Mouse (Mus musculus): ENCODE results near the gene Eva1a. TPM values are rescaled to one million over a fixed set of nuclear protein-coding genes. Genes with fewer than 3 reads are reported as not detected.

Gene Eva1a
- polyA plus RNA-seq, 2 experiments, result 3.1 to 6.4 TPM

DNA sequence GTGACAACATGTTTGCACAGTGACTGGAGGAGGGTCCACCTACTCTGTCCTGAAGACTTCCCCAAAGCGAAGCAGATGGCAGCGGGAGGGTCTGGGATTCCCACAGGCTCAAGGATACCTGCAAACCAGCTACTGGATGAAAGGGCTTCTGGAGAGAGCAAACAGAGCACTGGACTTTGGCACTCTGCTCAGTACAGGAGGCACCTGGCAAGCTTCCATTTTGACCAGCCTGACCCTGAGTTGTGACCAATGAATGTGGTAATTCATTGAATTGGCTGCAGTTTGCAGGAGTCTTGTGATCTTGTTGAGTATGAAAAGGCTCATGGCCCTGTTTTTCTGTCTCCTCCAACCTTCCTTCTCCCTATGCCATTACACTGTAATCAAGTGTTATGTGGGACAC lies 32.2 kb downstream of the Eva1a start:
- H3K4me2 ChIP-seq (ENCODE audit: low read depth), result no peak overlapping the region
- DNase-seq (ENCODE audit: low read depth in 3 of 3, low spot score in 3 of 3) (peak in 1 of 3 experiments; percentile 25), ATAC-seq (ENCODE audit: insufficient read depth) (peak; percentile 80)
- 65% methylated on average over 2 of the region's 2 CpGs for WGBS (ENCODE audit: insufficient replicate concordance)
- TF ChIP-seq EP300 (IDR thresholded peaks at IDR 0.05; ENCODE audit: low read depth), result no peak
- no peak for TF ChIP-seq CTCF (IDR thresholded peaks at IDR 0.05; ENCODE audit: low read depth)
- no peaks in the 10 kb centered on the region for H3K36me3 ChIP-seq (replicated peaks; ENCODE audit: control insufficient read depth, insufficient read depth, low read depth)
- H3K27ac ChIP-seq, result no peak overlapping the region
- no peaks in the 10 kb centered on the region for H3K9me3 ChIP-seq (ENCODE audit: control insufficient read depth, low read length)
- H3K27me3 ChIP-seq (ENCODE audit: control insufficient read depth, insufficient read depth, low read length), result no peaks in the 10 kb centered on the region
- no peak overlapping the region for H3K9ac ChIP-seq (replicated peaks)
- H3K4me1 ChIP-seq (replicated peaks; ENCODE audit: control insufficient read depth in 2 of 2, insufficient read depth in 2 of 2, low read length in 1 of 2), result peaks cover 0 to 2% of the 10 kb centered on the region in 2 experiments; a peak in 1 of 4 replicates
- H3K4me3 ChIP-seq (ENCODE audit: insufficient read depth in 1 of 2, low read depth in 2 of 2, low read length in 2 of 2), result no peak overlapping the region

DNA sequence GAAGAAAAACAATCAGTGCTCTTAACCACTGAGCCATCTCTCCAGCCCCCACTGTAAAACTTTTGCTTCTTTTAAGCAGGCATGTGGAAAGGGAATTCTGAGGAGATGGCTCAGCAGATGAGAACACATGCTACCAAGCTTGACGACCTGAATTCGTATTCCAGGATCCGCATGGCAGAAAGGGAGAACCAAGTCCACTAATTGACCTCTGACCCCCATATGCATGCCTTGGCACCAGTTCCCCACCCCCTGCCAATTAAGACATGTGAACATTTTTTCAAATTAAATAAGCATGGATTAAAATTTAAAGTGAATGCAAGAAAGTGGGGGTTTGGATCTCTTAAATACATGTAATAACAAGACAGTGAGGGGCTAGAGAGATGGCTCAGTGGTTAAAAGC lies 32.7 kb downstream of the Eva1a start:
- DNase-seq (ENCODE audit: low read depth in 3 of 3, low spot score in 3 of 3) (no peak), ATAC-seq (ENCODE audit: insufficient read depth) (no peak)
- 53% methylated on average over 3 of the region's 3 CpGs for WGBS (ENCODE audit: insufficient replicate concordance)
- Histone ChIP-seq H3K27me3 (ENCODE audit: control insufficient read depth, insufficient read depth, low read length) (no peaks in the 10 kb centered on the region), H3K27ac (no peak overlapping the region), H3K4me3 (ENCODE audit: insufficient read depth in 1 of 2, low read depth in 2 of 2, low read length in 2 of 2) (no peak overlapping the region), H3K4me2 (ENCODE audit: low read depth) (no peak overlapping the region), H3K9ac (replicated peaks) (no peak overlapping the region), H3K4me1 (replicated peaks; ENCODE audit: control insufficient read depth in 2 of 2, insufficient read depth in 2 of 2, low read length in 1 of 2) (peaks cover 0 to 2% of the 10 kb centered on the region in 2 experiments; a peak in 1 of 4 replicates), H3K36me3 (replicated peaks; ENCODE audit: control insufficient read depth, insufficient read depth, low read depth) (no peaks in the 10 kb centered on the region), H3K9me3 (ENCODE audit: control insufficient read depth, low read length) (no peaks in the 10 kb centered on the region)
- no peak for TF ChIP-seq CTCF (IDR thresholded peaks at IDR 0.05; ENCODE audit: low read depth)
- TF ChIP-seq EP300 (IDR thresholded peaks at IDR 0.05; ENCODE audit: low read depth), result no peak

DNA sequence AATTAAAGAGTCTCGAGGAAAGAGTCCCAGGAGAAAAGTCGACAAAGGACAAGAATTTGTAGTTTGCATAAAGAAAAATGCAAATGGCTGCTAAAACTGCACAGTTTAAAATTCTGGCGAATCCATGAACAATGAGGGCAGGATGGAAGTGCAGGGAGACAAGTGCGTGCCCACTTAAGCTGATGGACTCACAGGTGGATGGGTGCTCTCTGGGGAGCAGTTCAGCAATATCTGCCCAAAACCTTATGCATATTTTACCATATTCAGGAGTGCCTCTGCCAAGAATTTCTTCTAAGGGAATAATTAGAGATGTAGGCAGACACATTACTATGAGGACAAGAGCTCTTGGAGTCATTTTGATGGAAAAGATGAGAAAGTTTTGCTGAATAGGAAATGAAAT lies 35.5 kb downstream of the Eva1a start:
- no peaks in the 10 kb centered on the region for H3K9me3 ChIP-seq (ENCODE audit: control insufficient read depth, low read length)
- DNase-seq (ENCODE audit: low read depth in 3 of 3, low spot score in 3 of 3) (no peak), ATAC-seq (ENCODE audit: insufficient read depth) (no peak)
- WGBS (ENCODE audit: insufficient replicate concordance), result 59% methylated on average over 4 of the region's 4 CpGs
- no peak overlapping the region for H3K27ac ChIP-seq
- H3K9ac ChIP-seq (replicated peaks), result no peak overlapping the region
- no peak overlapping the region for H3K4me2 ChIP-seq (ENCODE audit: low read depth)
- no peaks in the 10 kb centered on the region for H3K27me3 ChIP-seq (ENCODE audit: control insufficient read depth, insufficient read depth, low read length)
- TF ChIP-seq EP300 (IDR thresholded peaks at IDR 0.05; ENCODE audit: low read depth) (no peak), CTCF (IDR thresholded peaks at IDR 0.05; ENCODE audit: low read depth) (no peak)
- H3K4me3 ChIP-seq (ENCODE audit: insufficient read depth in 1 of 2, low read depth in 2 of 2, low read length in 2 of 2), result no peak overlapping the region
- H3K4me1 ChIP-seq (replicated peaks; ENCODE audit: control insufficient read depth in 2 of 2, insufficient read depth in 2 of 2, low read length in 1 of 2), result peaks cover 0 to 2% of the 10 kb centered on the region in 2 experiments; a peak in 1 of 4 replicates
- H3K36me3 ChIP-seq (replicated peaks; ENCODE audit: control insufficient read depth, insufficient read depth, low read depth), result no peaks in the 10 kb centered on the region

GRCm38 (mm10) chr6:82078875-82079274 lies 38.0 kb downstream of the Eva1a start:
- no peak overlapping the region for H3K4me2 ChIP-seq (ENCODE audit: low read depth)
- no peak for TF ChIP-seq CTCF (IDR thresholded peaks at IDR 0.05; ENCODE audit: low read depth)
- no peak for TF ChIP-seq EP300 (IDR thresholded peaks at IDR 0.05; ENCODE audit: low read depth)
- DNase-seq (ENCODE audit: low read depth in 3 of 3, low spot score in 3 of 3) (no peak), ATAC-seq (ENCODE audit: insufficient read depth) (no peak)
- H3K27me3 ChIP-seq (ENCODE audit: control insufficient read depth, insufficient read depth, low read length), result no peaks in the 10 kb centered on the region
- no peaks in the 10 kb centered on the region for H3K4me1 ChIP-seq (replicated peaks; ENCODE audit: control insufficient read depth in 2 of 2, insufficient read depth in 2 of 2, low read length in 1 of 2)
- no peaks in the 10 kb centered on the region for H3K9me3 ChIP-seq (ENCODE audit: control insufficient read depth, low read length)
- 75% methylated on average over 4 of the region's 4 CpGs for WGBS (ENCODE audit: insufficient replicate concordance)
- no peak overlapping the region for H3K9ac ChIP-seq (replicated peaks)
- no peak overlapping the region for H3K27ac ChIP-seq
- no peak overlapping the region for H3K4me3 ChIP-seq (ENCODE audit: insufficient read depth in 1 of 2, low read depth in 2 of 2, low read length in 2 of 2)
- no peaks in the 10 kb centered on the region for H3K36me3 ChIP-seq (replicated peaks; ENCODE audit: control insufficient read depth, insufficient read depth, low read depth)

GRCm38 (mm10) chr6:82083655-82084054 lies 42.8 kb downstream of the Eva1a start:
- no peak for TF ChIP-seq CTCF (IDR thresholded peaks at IDR 0.05; ENCODE audit: low read depth)
- no peak for TF ChIP-seq EP300 (IDR thresholded peaks at IDR 0.05; ENCODE audit: low read depth)
- no peaks in the 10 kb centered on the region for H3K27me3 ChIP-seq (ENCODE audit: control insufficient read depth, insufficient read depth, low read length)
- no peak overlapping the region for H3K4me3 ChIP-seq (ENCODE audit: insufficient read depth in 1 of 2, low read depth in 2 of 2, low read length in 2 of 2)
- H3K27ac ChIP-seq, result no peak overlapping the region
- H3K4me1 ChIP-seq (replicated peaks; ENCODE audit: control insufficient read depth in 2 of 2, insufficient read depth in 2 of 2, low read length in 1 of 2), result no peaks in the 10 kb centered on the region; a peak in 1 of 4 replicates
- H3K4me2 ChIP-seq (ENCODE audit: low read depth), result no peak overlapping the region
- ATAC-seq (ENCODE audit: insufficient read depth), result no peak
- H3K9me3 ChIP-seq (ENCODE audit: control insufficient read depth, low read length), result no peaks in the 10 kb centered on the region
- DNase-seq (ENCODE audit: low read depth in 3 of 3, low spot score in 3 of 3), result no peak
- H3K9ac ChIP-seq (replicated peaks), result no peak overlapping the region
- 56% methylated on average over 6 of the region's 6 CpGs for WGBS (ENCODE audit: insufficient replicate concordance)
- H3K36me3 ChIP-seq (replicated peaks; ENCODE audit: control insufficient read depth, insufficient read depth, low read depth), result no peaks in the 10 kb centered on the region
